Mouse (Mus musculus) thymus, postnatal 25 days (tissue): ENCODE results near the gene Ube2v1.
"Not testable (repeated sequence)": the region's sequence is repeated elsewhere in the genome, so short reads cannot be mapped to it uniquely, and the experiment has no call there.

Source experiments
- DNase-seq: peaks from one replicate; pipeline ENCODE4 v3.0.0; 2022

Ube2v1 gene

GRCm38 (mm10) chr2:167652694-167653093 lies 20.8 kb upstream of the Ube2v1 start:
- no peak for DNase-seq

- no peak for DNase-seq
These were observed 19.7 kb upstream of the Ube2v1 start for GRCm38 (mm10) chr2:167651622-167652021.

- no peak for DNase-seq
These were observed 17.6 kb upstream of the Ube2v1 start for GRCm38 (mm10) chr2:167649290-167650032.

- no peak for DNase-seq
These were observed 14.5 kb upstream of the Ube2v1 start for GRCm38 (mm10) chr2:167646411-167646810.

- not testable (repeated sequence) for DNase-seq
These were observed 11.6 kb upstream of the Ube2v1 start for GRCm38 (mm10) chr2:167643356-167644052.

GRCm38 (mm10) chr2:167642164-167642563 lies 10.3 kb upstream of the Ube2v1 start:
- no peak for DNase-seq

- DNase-seq: peak; percentile 55
These were observed 9.4 kb upstream of the Ube2v1 start for GRCm38 (mm10) chr2:167641337-167641736.

GRCm38 (mm10) chr2:167640279-167640678 lies 8.4 kb upstream of the Ube2v1 start:
- DNase-seq: peak; percentile 68

- no peak for DNase-seq
These were observed 3.1 kb upstream of the Ube2v1 start for GRCm38 (mm10) chr2:167634865-167635512.

- peak; percentile 95 for DNase-seq
These were observed 2.5 kb upstream of the Ube2v1 start for GRCm38 (mm10) chr2:167634338-167634770.

GRCm38 (mm10) chr2:167633537-167633872 lies 1.6 kb upstream of the Ube2v1 start:
- DNase-seq: no peak

- peak; percentile 27 for DNase-seq
These were observed 1.0 kb upstream of the Ube2v1 start for GRCm38 (mm10) chr2:167632731-167633536.

- no peak for DNase-seq
These were observed 709 bp downstream of the Ube2v1 start for GRCm38 (mm10) chr2:167631181-167631590.

- DNase-seq: no peak
These were observed 1.5 kb downstream of the Ube2v1 start for GRCm38 (mm10) chr2:167630421-167630820.

- no peak for DNase-seq
These were observed 2.2 kb downstream of the Ube2v1 start for GRCm38 (mm10) chr2:167629665-167630209.

- DNase-seq: no peak
These were observed 3.0 kb downstream of the Ube2v1 start for GRCm38 (mm10) chr2:167628872-167629271.

- no peak for DNase-seq
These were observed 4.9 kb downstream of the Ube2v1 start for GRCm38 (mm10) chr2:167627019-167627418.

- DNase-seq: no peak
These were observed 6.2 kb downstream of the Ube2v1 start for GRCm38 (mm10) chr2:167625670-167626069.

- DNase-seq: no peak
These were observed 7.4 kb downstream of the Ube2v1 start for GRCm38 (mm10) chr2:167624368-167625075.

- no peak for DNase-seq
These were observed 8.9 kb downstream of the Ube2v1 start for GRCm38 (mm10) chr2:167622965-167623364.

GRCm38 (mm10) chr2:167622352-167622751 lies 9.5 kb downstream of the Ube2v1 start:
- DNase-seq: no peak
